Mouse (Mus musculus): ENCODE results near the gene Surf2. TPM values are rescaled to one million over a fixed set of nuclear protein-coding genes. Genes with fewer than 3 reads are reported as not detected.

The Surf2 gene
- polyA plus RNA-seq, 1 experiment from 2014 or later: 32.1 TPM

DNA sequence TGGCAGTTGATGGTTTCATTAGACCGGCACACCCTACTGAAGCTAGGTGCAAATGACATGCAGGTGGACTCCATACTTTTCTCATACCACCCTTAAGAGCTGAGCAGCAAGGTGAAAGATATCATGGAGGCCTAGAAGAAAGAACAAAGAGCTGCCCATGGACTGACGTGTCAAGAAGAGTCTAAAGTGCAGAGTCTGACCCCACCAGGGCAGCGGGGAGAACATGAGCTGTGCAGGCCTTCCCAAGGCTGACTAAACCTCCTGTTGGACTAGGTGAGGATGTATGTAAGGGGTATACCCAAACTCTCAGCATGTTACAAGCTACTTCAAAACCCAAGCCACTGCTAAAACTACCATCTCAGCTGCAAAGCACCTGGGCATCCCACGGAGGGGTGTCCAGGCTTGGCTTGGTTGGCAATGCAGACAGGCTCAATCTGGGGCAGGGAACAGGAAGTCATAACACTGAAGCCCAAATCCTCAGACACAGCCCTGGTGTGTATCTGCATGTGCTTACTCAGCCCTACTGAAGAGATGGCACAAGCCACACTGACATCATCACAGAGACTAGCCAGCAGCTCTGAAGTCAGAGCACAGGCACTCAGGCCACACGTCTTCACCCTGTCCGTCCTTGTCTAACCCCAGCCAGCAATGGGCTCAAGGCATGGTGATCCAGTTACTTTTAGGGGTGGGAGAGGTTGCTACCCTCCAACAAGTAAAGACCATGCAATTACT, 11.7 kb downstream of the Surf2 start:
- no peak overlapping the region for H3K9ac ChIP-seq (ENCODE audit: low read depth, low read length)
- WGBS (ENCODE audit: insufficient replicate concordance): 85% methylated on average over 6 of the region's 6 CpGs
- H3K4me3 ChIP-seq (ENCODE audit: low read depth, low read length): no peak overlapping the region
- H3K27ac ChIP-seq (ENCODE audit: low read depth, low read length): no peak overlapping the region
- no peaks in the 10 kb centered on the region for H3K9me3 ChIP-seq (replicated peaks; ENCODE audit: control insufficient read depth, low read length)
- H3K27me3 ChIP-seq (ENCODE audit: control insufficient read depth, insufficient read depth, low read length): no peaks in the 10 kb centered on the region
- ATAC-seq (replicated peaks; ENCODE audit: insufficient number of reproducible peaks, low FRiP score, low TSS enrichment): no peak
- peaks cover 33% of the 10 kb centered on the region for H3K36me3 ChIP-seq (ENCODE audit: control insufficient read depth, insufficient read depth, low read length)
- H3K4me2 ChIP-seq: no peak overlapping the region
- H3K4me1 ChIP-seq (ENCODE audit: control insufficient read depth, insufficient read depth, low read length): peaks cover 20% of the 10 kb centered on the region

DNA sequence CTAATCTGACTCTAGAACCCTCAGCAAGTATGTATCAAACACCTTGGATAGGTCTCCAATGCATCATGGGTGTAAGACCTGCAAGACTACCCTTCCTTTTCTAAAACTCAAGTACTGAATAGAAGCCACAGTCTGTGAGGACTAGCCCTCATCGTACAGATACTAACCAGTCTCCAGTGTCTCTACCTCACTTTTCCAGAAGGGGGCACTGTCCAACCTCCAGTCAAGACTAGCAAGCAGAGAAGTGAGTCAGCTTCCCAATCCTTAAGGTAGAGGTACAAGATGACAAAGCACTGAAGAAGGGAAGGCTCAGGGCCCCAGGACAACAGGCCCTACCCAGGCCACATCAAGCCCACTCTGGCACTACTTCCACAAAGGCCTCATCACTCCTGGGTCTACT, 14.2 kb downstream of the Surf2 start:
- H3K9ac ChIP-seq (ENCODE audit: low read depth, low read length): no peak overlapping the region
- no peak overlapping the region for H3K4me2 ChIP-seq
- H3K4me1 ChIP-seq (ENCODE audit: control insufficient read depth, insufficient read depth, low read length): peaks cover 20% of the 10 kb centered on the region
- H3K36me3 ChIP-seq (ENCODE audit: control insufficient read depth, insufficient read depth, low read length): peaks cover 27% of the 10 kb centered on the region
- no peak overlapping the region for H3K27ac ChIP-seq (ENCODE audit: low read depth, low read length)
- no peaks in the 10 kb centered on the region for H3K9me3 ChIP-seq (replicated peaks; ENCODE audit: control insufficient read depth, low read length)
- no peak for ATAC-seq (replicated peaks; ENCODE audit: insufficient number of reproducible peaks, low FRiP score, low TSS enrichment)
- no peaks in the 10 kb centered on the region for H3K27me3 ChIP-seq (ENCODE audit: control insufficient read depth, insufficient read depth, low read length)
- WGBS (ENCODE audit: insufficient replicate concordance): 44% methylated on average over 1 of the region's 1 CpGs
- no peak overlapping the region for H3K4me3 ChIP-seq (ENCODE audit: low read depth, low read length)

GRCm38 (mm10) chr2:26932473-26933303, 16.5 kb downstream of the Surf2 start:
- WGBS (ENCODE audit: insufficient replicate concordance): 2% methylated on average over 41 of the region's 49 CpGs
- Histone ChIP-seq H3K9ac (ENCODE audit: low read depth, low read length) (peak overlapping the region; percentile 100), H3K27me3 (ENCODE audit: control insufficient read depth, insufficient read depth, low read length) (no peaks in the 10 kb centered on the region), H3K4me3 (ENCODE audit: low read depth, low read length) (peak overlapping the region; percentile 99), H3K9me3 (replicated peaks; ENCODE audit: control insufficient read depth, low read length) (no peaks in the 10 kb centered on the region), H3K4me1 (ENCODE audit: control insufficient read depth, insufficient read depth, low read length) (peaks cover 20% of the 10 kb centered on the region), H3K4me2 (peak overlapping the region; percentile 81), H3K27ac (ENCODE audit: low read depth, low read length) (peak overlapping the region; percentile 88), H3K36me3 (ENCODE audit: control insufficient read depth, insufficient read depth, low read length) (peaks cover 17% of the 10 kb centered on the region)
- ATAC-seq (replicated peaks; ENCODE audit: insufficient number of reproducible peaks, low FRiP score, low TSS enrichment): no peak; the same call in 1 of the 2 replicates

GRCm38 (mm10) chr2:26933304-26934055, 17.3 kb downstream of the Surf2 start, which contains the start of the genes Surf4 and Stkld1:
TSS of gene Surf4 (minus strand) at chr2:26933928.
TSS of gene Stkld1 (plus strand) at chr2:26934047.
- Histone ChIP-seq H3K4me1 (ENCODE audit: control insufficient read depth, insufficient read depth, low read length) (peaks cover 20% of the 10 kb centered on the region), H3K4me2 (peak within 1 kb of the TSS; percentile 81), H3K36me3 (ENCODE audit: control insufficient read depth, insufficient read depth, low read length) (peaks cover 17% of the 10 kb centered on the region), H3K27me3 (ENCODE audit: control insufficient read depth, insufficient read depth, low read length) (no peaks in the 10 kb centered on the region), H3K4me3 (ENCODE audit: low read depth, low read length) (peak within 1 kb of the TSS; percentile 99), H3K27ac (ENCODE audit: low read depth, low read length) (peak within 1 kb of the TSS; percentile 88), H3K9ac (ENCODE audit: low read depth, low read length) (peak within 1 kb of the TSS; percentile 100), H3K9me3 (replicated peaks; ENCODE audit: control insufficient read depth, low read length) (no peaks in the 10 kb centered on the region)
- 1% methylated on average over 50 of the region's 70 CpGs for WGBS (ENCODE audit: insufficient replicate concordance)
- ATAC-seq (replicated peaks; ENCODE audit: insufficient number of reproducible peaks, low FRiP score, low TSS enrichment): peak; percentile 95

DNA sequence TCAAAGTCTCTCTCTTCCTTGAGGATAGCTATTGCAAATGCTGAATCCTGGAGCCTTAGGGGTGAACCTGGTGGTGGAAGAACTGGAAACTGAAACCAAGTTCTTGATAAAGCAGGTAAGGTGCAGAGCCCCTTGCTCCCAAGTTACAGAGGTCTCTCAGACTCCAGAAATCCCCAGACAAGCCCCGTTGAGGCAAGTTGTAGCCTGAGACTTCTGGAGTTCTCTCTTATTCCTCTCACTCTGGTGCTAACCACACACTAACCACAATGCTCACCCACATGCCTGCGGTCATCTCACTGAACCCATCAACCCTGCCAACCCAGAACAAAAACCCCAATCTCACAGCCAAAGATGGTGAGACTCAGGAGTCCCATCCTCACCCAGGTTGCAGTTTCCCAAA, 19.1 kb downstream of the Surf2 start:
- peaks cover 8% of the 10 kb centered on the region for H3K36me3 ChIP-seq (ENCODE audit: control insufficient read depth, insufficient read depth, low read length)
- H3K9me3 ChIP-seq (replicated peaks; ENCODE audit: control insufficient read depth, low read length): no peaks in the 10 kb centered on the region
- H3K4me2 ChIP-seq: no peak overlapping the region
- WGBS (ENCODE audit: insufficient replicate concordance): 81% methylated on average over 2 of the region's 2 CpGs
- ATAC-seq (replicated peaks; ENCODE audit: insufficient number of reproducible peaks, low FRiP score, low TSS enrichment): no peak
- no peaks in the 10 kb centered on the region for H3K27me3 ChIP-seq (ENCODE audit: control insufficient read depth, insufficient read depth, low read length)
- H3K9ac ChIP-seq (ENCODE audit: low read depth, low read length): no peak overlapping the region
- H3K27ac ChIP-seq (ENCODE audit: low read depth, low read length): no peak overlapping the region
- no peak overlapping the region for H3K4me3 ChIP-seq (ENCODE audit: low read depth, low read length)
- H3K4me1 ChIP-seq (ENCODE audit: control insufficient read depth, insufficient read depth, low read length): peaks cover 13% of the 10 kb centered on the region; the same call in 1 of the 2 replicates

DNA sequence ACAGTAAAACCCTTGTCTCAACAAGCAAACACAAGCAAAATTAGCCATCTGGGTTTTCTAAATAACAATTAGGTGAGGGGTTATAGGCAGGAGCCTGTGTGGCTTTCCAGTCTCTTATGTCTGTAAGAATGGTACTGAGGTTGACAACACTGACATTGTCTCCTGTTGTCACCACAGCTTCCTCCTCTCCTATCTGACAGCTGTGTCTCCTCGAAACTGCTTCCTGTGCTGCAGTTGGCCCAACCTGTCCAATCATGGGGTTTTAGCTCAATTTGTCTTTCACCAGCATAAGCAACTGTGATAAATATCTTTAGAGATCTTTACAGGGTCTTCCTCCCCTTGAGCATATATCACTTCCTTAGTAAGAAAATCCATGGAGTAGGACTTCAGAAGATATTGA, 20.3 kb downstream of the Surf2 start:
- Histone ChIP-seq H3K4me1 (ENCODE audit: control insufficient read depth, insufficient read depth, low read length) (peaks cover 4% of the 10 kb centered on the region; the same call in 1 of the 2 replicates), H3K27ac (ENCODE audit: low read depth, low read length) (no peak overlapping the region), H3K4me2 (no peak overlapping the region), H3K9ac (ENCODE audit: low read depth, low read length) (no peak overlapping the region), H3K4me3 (ENCODE audit: low read depth, low read length) (no peak overlapping the region), H3K36me3 (ENCODE audit: control insufficient read depth, insufficient read depth, low read length) (no peaks in the 10 kb centered on the region), H3K27me3 (ENCODE audit: control insufficient read depth, insufficient read depth, low read length) (no peaks in the 10 kb centered on the region), H3K9me3 (replicated peaks; ENCODE audit: control insufficient read depth, low read length) (no peaks in the 10 kb centered on the region)
- WGBS (ENCODE audit: insufficient replicate concordance): 36% methylated on average over 1 of the region's 1 CpGs
- ATAC-seq (replicated peaks; ENCODE audit: insufficient number of reproducible peaks, low FRiP score, low TSS enrichment): no peak

DNA sequence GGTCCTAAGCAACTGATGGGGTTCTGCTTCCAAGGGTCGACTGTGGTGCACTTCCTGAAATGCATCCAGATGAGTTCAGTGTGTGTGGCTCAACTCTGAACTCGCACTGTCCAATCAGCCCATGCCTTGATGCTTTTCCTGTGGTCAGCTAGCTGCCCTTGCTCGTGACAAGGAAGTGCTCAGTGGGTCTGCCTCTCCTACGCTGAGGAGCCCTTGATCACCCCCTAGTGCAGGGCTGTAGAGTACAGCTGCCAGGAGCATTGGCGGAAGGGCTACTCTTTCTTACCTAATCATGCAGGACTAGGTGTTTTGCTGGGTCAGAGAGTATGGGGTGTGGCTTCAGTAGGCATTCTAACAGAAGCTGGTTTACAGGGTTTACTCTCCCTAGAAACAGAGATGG, 25.4 kb downstream of the Surf2 start:
- no peak overlapping the region for H3K4me2 ChIP-seq
- no peaks in the 10 kb centered on the region for H3K36me3 ChIP-seq (ENCODE audit: control insufficient read depth, insufficient read depth, low read length)
- H3K4me1 ChIP-seq (ENCODE audit: control insufficient read depth, insufficient read depth, low read length): no peaks in the 10 kb centered on the region
- no peak overlapping the region for H3K27ac ChIP-seq (ENCODE audit: low read depth, low read length)
- WGBS (ENCODE audit: insufficient replicate concordance): 35% methylated on average over 5 of the region's 5 CpGs
- ATAC-seq (replicated peaks; ENCODE audit: insufficient number of reproducible peaks, low FRiP score, low TSS enrichment): no peak
- H3K4me3 ChIP-seq (ENCODE audit: low read depth, low read length): no peak overlapping the region
- no peak overlapping the region for H3K9ac ChIP-seq (ENCODE audit: low read depth, low read length)
- H3K27me3 ChIP-seq (ENCODE audit: control insufficient read depth, insufficient read depth, low read length): no peaks in the 10 kb centered on the region
- no peaks in the 10 kb centered on the region for H3K9me3 ChIP-seq (replicated peaks; ENCODE audit: control insufficient read depth, low read length)

DNA sequence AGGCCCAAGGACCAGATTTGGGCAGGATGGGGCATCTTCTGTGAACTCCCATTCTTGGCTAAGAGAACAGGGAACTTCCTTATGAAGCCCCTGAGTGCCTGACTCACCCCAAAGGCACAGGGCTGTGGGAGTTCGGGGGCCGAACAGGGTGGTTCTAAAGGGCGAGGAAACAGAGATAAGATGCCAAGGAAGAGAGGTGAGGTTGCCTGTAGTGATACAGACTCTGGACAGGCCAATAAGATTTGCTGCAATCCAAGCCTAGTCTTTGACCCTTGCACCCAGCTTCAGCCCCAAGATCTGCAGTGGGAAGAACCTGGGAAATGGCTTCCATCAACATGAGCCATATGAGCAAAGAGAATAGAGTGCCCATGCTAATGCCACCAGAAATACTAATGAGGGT, 27.1 kb downstream of the Surf2 start:
- no peaks in the 10 kb centered on the region for H3K4me1 ChIP-seq (ENCODE audit: control insufficient read depth, insufficient read depth, low read length)
- no peak overlapping the region for H3K9ac ChIP-seq (ENCODE audit: low read depth, low read length)
- H3K4me3 ChIP-seq (ENCODE audit: low read depth, low read length): no peak overlapping the region
- no peaks in the 10 kb centered on the region for H3K9me3 ChIP-seq (replicated peaks; ENCODE audit: control insufficient read depth, low read length)
- ATAC-seq (replicated peaks; ENCODE audit: insufficient number of reproducible peaks, low FRiP score, low TSS enrichment): no peak
- no peak overlapping the region for H3K27ac ChIP-seq (ENCODE audit: low read depth, low read length)
- 65% methylated on average over 3 of the region's 3 CpGs for WGBS (ENCODE audit: insufficient replicate concordance)
- H3K27me3 ChIP-seq (ENCODE audit: control insufficient read depth, insufficient read depth, low read length): no peaks in the 10 kb centered on the region
- H3K36me3 ChIP-seq (ENCODE audit: control insufficient read depth, insufficient read depth, low read length): no peaks in the 10 kb centered on the region; the same call in 1 of the 2 replicates
- H3K4me2 ChIP-seq: no peak overlapping the region

Data from heart, embryonic 11.5 days (tissue).